Comparison of ENCODE assay signal across 19 mouse cellular contexts in genomic region chrX:12888708-12889481, GRCm38 (mm10).
DNase-seq lines count a peak whose midpoint lies in the region; ATAC-seq lines count a peak whose summit lies in the region.
"Had no signal": no experiment of that assay in that cellular context is flagged by ENCODE, and none has a peak within 500 bp of the region (broad histone marks: within the 10 kb centered on the region; RNA-seq: fewer than 3 reads in every experiment).

No protein-coding gene starts in this region.

- H3K27me3 ChIP-seq in hindbrain, embryonic 11.5 days (ENCODE audit: control insufficient read depth, insufficient read depth, low read length), result no peaks in the 10 kb centered on the region
- H3K27me3 ChIP-seq in midbrain, embryonic 14.5 days (ENCODE audit: control insufficient read depth, insufficient read depth, low read length), result no peaks in the 10 kb centered on the region
- H3K27me3 ChIP-seq: liver, embryonic 13.5 days had no signal

- no peaks in the 10 kb centered on the region for H3K36me3 ChIP-seq in hindbrain, embryonic 11.5 days (ENCODE audit: control insufficient read depth, insufficient read depth, low read length)
- no peaks in the 10 kb centered on the region for H3K36me3 ChIP-seq in midbrain, embryonic 14.5 days (ENCODE audit: control insufficient read depth, insufficient read depth, low read length)
- H3K36me3 ChIP-seq: heart, embryonic 13.5 days; liver, embryonic 13.5 days had no signal

- no peaks in the 10 kb centered on the region for H3K4me1 ChIP-seq in hindbrain, embryonic 11.5 days (replicated peaks; ENCODE audit: control insufficient read depth, insufficient read depth, low read length)
- H3K4me1 ChIP-seq in midbrain, embryonic 14.5 days (ENCODE audit: control insufficient read depth, insufficient read depth, low read length), result no peaks in the 10 kb centered on the region
- H3K4me1 ChIP-seq: liver, embryonic 13.5 days; megakaryocyte, embryonic 14.5 days had no signal

- ATAC-seq in hindbrain, embryonic 11.5 days (ENCODE audit: low FRiP score), result peak; percentile 36; the same call in 1 of the 2 replicates
- peak; percentile 68; the same call in 1 of the 2 replicates for ATAC-seq in midbrain, embryonic 14.5 days (ENCODE audit: low FRiP score, low TSS enrichment)

- H3K4me2 ChIP-seq in hindbrain, embryonic 11.5 days (replicated peaks; ENCODE audit: low read depth, low read length), result no peak overlapping the region
- peak overlapping the region; percentile 38 for H3K4me2 ChIP-seq in midbrain, embryonic 14.5 days (ENCODE audit: low read length)
- H3K4me2 ChIP-seq: heart, embryonic 13.5 days; liver, embryonic 13.5 days had no signal

- no peak overlapping the region for H3K9ac ChIP-seq in hindbrain, embryonic 11.5 days (ENCODE audit: low read depth, low read length)
- H3K9ac ChIP-seq in midbrain, embryonic 14.5 days (replicated peaks; ENCODE audit: low read length), result 0 out of 2 replicates have a peak overlapping the region, but pooled peaks have one; percentile 23
- H3K9ac ChIP-seq: heart, embryonic 13.5 days; liver, embryonic 13.5 days had no signal

- WGBS in hindbrain, embryonic 11.5 days, result 56% methylated on average over 3 of the region's 3 CpGs
- WGBS in midbrain, embryonic 14.5 days, result 46% methylated on average over 3 of the region's 3 CpGs

- DNase-seq in retina, postnatal 1 day, result peak; percentile 23
- no peak for DNase-seq in retina, embryonic 14.5 days (ENCODE audit: low spot score)
- no peak for DNase-seq in hindbrain, embryonic 11.5 days (ENCODE audit: low spot score)
- DNase-seq in midbrain, embryonic 14.5 days, result peak; percentile 32
- DNase-seq in thymus, postnatal 0 days (ENCODE audit: low spot score), result no peak
- no peak for DNase-seq in layer of hippocampus, postnatal 10 days (ENCODE audit: low spot score in 2 of 2)
- no peak for DNase-seq in testis, postnatal 14 days (ENCODE audit: low spot score)
- DNase-seq: adrenal gland, adult 2 months; B cell, adult 2 months; cerebellum, adult 9-10 months; gastrocnemius, postnatal 36 days; kidney, adult 8-10 months; kidney, postnatal 4 days; left cerebral cortex, postnatal 4 days; liver, embryonic 13.5 days; right cerebral cortex, adult 18-20 months; thymus, postnatal 14 days had no signal

- H3K27ac ChIP-seq in hindbrain, embryonic 11.5 days (ENCODE audit: low read depth, low read length), result no peak overlapping the region
- peak overlapping the region; percentile 86 for H3K27ac ChIP-seq in midbrain, embryonic 14.5 days (replicated peaks; ENCODE audit: low read depth, low read length)
- H3K27ac ChIP-seq: heart, embryonic 13.5 days; liver, embryonic 13.5 days had no signal

- H3K4me3 ChIP-seq in hindbrain, embryonic 11.5 days (ENCODE audit: low read depth, low read length), result no peak overlapping the region
- H3K4me3 ChIP-seq in midbrain, embryonic 14.5 days (replicated peaks; ENCODE audit: low read depth, low read length), result no peak overlapping the region
- H3K4me3 ChIP-seq: heart, embryonic 13.5 days; liver, embryonic 13.5 days; megakaryocyte, embryonic 14.5 days had no signal

- H3K9me3 ChIP-seq in hindbrain, embryonic 11.5 days (ENCODE audit: control insufficient read depth, low read length), result no peaks in the 10 kb centered on the region
- no peaks in the 10 kb centered on the region for H3K9me3 ChIP-seq in midbrain, embryonic 14.5 days (ENCODE audit: control insufficient read depth, low read length)
- H3K9me3 ChIP-seq: heart, embryonic 13.5 days; liver, embryonic 13.5 days had no signal

Comparison
In these comparisons a context has a peak if more than half of its experiments do, and no peak if none do; other contexts are left out.
1. DNase-seq: peak in retina, postnatal 1 day (single experiment) and midbrain, embryonic 14.5 days (single experiment); none in retina, embryonic 14.5 days (single experiment), hindbrain, embryonic 11.5 days (single experiment), thymus, postnatal 0 days (single experiment), layer of hippocampus, postnatal 10 days (0 of 2) and testis, postnatal 14 days (single experiment).